Mouse (Mus musculus) kidney, adult 2 months (tissue): ENCODE results near the gene Ptcd2.

ENCODE experiments used
- CTCF ChIP-seq: fragments of 200-500 bp; conservative IDR thresholded peaks from 2 replicates; pipeline ENCODE4 v1.5.1; 2011; ENCODE audit warnings: low read depth, mild to moderate bottlenecking, control low read depth, low read length, moderate library complexity, mixed read lengths; ENCODE audit not compliant: insufficient read depth, insufficient read length
- POLR2A ChIP-seq: fragments of 200-500 bp; IDR thresholded peaks from one replicate; pipeline ENCODE4 v1.6.1; 2011; ENCODE audit warnings: low read depth, low read length, control low read depth

- TF ChIP-seq POLR2A (no peak), CTCF (no peak)
Measured at GRCm38 (mm10) chr13:99314098-99314497, 30.4 kb downstream of the Ptcd2 start.
